Mouse (Mus musculus) neural tube, embryonic 13.5 days (tissue): ENCODE data around the gene Fam53b. TPM values are rescaled to one million over a fixed set of nuclear protein-coding genes. Genes with fewer than 3 reads are reported as not detected.

Source experiments
- ATAC-seq: fragments of 200-750 bp; cut with Nextera tagmentation; 2 replicates; pipeline ENCODE4 v1.8.0; 2017; ENCODE audit warnings: low read depth, mild to moderate bottlenecking, moderate TSS enrichment, moderate library complexity
- H3K27ac ChIP-seq: fragments of 300-500 bp; sonication (generic); replicated peaks from 2 replicates; pipeline ENCODE4 v1.5.1; 2015; ENCODE audit warnings: moderate library complexity, mild to moderate bottlenecking, inconsistent platforms
- H3K27me3 ChIP-seq: fragments of 300-500 bp; sonication (generic); 2 replicates; pipeline ENCODE4 v1.6.1; 2015; ENCODE audit warnings: mild to moderate bottlenecking, inconsistent platforms
- H3K36me3 ChIP-seq: fragments of 300-500 bp; sonication (generic); 2 replicates; pipeline ENCODE4 v1.6.1; 2015; ENCODE audit warnings: mild to moderate bottlenecking, inconsistent platforms
- H3K4me1 ChIP-seq: fragments of 300-500 bp; sonication (generic); replicated peaks from 2 replicates; pipeline ENCODE4 v1.6.1; 2015; ENCODE audit warnings: inconsistent platforms
- H3K4me2 ChIP-seq: fragments of 300-500 bp; sonication (generic); 2 replicates; pipeline ENCODE4 v1.6.1; 2015; ENCODE audit warnings: inconsistent platforms, mild to moderate bottlenecking, moderate library complexity
- H3K4me3 ChIP-seq: fragments of 300-500 bp; sonication (generic); 2 replicates; pipeline ENCODE4 v1.5.1; 2015; ENCODE audit warnings: mild to moderate bottlenecking, inconsistent platforms
- H3K9ac ChIP-seq: fragments of 300-500 bp; sonication (generic); 2 replicates; pipeline ENCODE4 v1.6.1; 2015; ENCODE audit warnings: moderate library complexity, mild to moderate bottlenecking, inconsistent platforms
- H3K9me3 ChIP-seq: fragments of 300-500 bp; sonication (generic); 2 replicates; pipeline ENCODE4 v1.6.1; 2016; ENCODE audit warnings: inconsistent platforms
- WGBS: fragments of 180-500 bp; shearing (Covaris S2); methylation state at CpG from one replicate; pipeline ENCODE4 v1.1.7; 2015; 5-methylcytosine and 5-hydroxymethylcytosine counted together
- polyA plus RNA-seq: library from polyadenylated mRNA; unstranded; fragments of >200 nt; fragmentation: Nextera tagmentation; extraction: Ambion mirVana; gene quantifications from 2 replicates; pipeline ENCODE4 v1.2.1, GENCODE M21; 2015

Fam53b gene
- polyA plus RNA-seq, 1 experiment from 2014 or later = 13.9 TPM

DNA sequence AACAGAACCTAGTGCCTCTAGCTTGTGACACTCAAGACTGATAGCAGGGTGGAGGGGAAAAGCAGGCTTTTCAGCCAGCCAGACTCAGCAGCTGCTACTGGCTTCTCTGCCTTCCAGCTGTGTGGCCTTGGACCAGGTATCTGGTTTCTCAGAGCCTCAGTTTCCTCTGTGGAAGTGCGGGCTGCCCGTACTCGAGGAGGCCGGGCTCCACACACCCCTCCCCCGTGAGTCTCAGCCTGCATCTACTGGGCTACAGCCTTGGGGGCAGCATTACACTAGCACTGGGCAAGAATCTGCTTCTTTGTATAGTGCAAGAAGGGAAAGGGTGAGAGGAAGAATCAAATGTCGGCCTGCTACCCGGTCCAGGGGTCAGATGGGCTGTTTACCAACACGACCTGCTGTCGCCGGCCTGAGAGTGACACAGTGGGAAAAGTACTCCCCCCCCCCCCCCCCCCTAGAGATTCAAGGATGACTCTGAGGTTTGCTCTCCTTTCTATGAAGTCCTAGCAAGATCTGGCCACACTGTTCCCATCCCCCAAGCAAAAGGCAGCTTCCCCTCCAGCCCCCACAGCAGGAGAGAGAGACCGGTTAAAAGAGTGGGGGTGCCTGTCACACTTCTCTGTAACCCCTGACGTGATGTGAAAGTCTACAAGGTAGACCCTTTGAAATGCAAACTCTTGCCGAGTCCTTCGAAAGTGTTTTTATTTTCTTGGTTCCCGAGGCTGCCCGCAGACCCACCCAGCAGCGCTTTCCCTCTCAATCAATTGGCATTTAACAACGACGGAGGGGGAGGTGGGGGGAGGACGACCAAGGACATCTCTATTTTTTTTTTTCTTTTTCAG lies 4.6 kb downstream of the Fam53b start:
- H3K9me3 ChIP-seq = no peaks in the 10 kb centered on the region
- peak overlapping the region; percentile 47 for H3K9ac ChIP-seq
- WGBS = 1% methylated on average over 20 of the region's 20 CpGs
- H3K4me2 ChIP-seq = peak overlapping the region; percentile 81
- ATAC-seq = peak; percentile 19
- no peaks in the 10 kb centered on the region for H3K27me3 ChIP-seq
- peaks cover 86% of the 10 kb centered on the region for H3K4me1 ChIP-seq
- H3K36me3 ChIP-seq = no peaks in the 10 kb centered on the region
- H3K4me3 ChIP-seq = no peak overlapping the region; the same call in 1 of the 2 replicates
- H3K27ac ChIP-seq = peak overlapping the region; percentile 79

DNA sequence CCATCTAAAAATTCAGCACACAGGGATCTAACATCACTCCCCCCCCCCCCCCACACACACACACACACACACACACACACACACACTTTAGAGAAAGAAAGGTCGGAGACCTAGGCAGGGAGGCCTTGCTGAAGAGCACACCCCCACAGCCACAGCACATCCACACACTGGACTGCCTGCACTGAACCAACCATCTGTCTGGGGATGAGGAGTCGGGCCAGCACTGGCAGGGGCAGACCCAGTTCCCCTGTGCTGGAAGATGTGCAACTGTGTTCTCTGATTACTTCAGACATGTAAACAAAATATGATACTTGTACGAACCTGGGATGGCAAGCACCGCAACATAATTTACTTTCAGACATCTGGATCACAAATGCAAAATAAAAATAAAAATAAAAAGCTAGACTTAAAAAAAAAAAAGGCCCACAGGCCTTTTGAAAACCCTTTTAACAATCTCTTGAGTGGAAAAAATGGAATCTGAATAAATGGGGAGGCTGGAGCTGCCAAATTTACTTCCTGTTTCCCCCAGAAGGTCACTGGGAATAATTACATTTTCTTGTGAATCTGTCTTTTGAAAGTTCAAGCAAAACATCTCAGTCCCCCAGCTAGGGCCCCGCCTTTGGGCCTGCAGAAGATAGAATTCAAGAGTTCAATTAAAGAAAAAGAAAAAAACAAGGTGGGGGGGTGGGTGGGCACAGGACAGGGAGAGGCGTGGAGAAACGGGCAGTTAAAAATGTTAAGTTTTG lies 5.5 kb downstream of the Fam53b start:
- 38% methylated on average over 7 of the region's 7 CpGs for WGBS
- no peak for ATAC-seq
- no peaks in the 10 kb centered on the region for H3K36me3 ChIP-seq
- H3K4me1 ChIP-seq = peaks cover 88% of the 10 kb centered on the region
- no peaks in the 10 kb centered on the region for H3K9me3 ChIP-seq
- no peak overlapping the region for H3K4me3 ChIP-seq
- peak overlapping the region; percentile 81; the same call in 1 of the 2 replicates for H3K4me2 ChIP-seq
- peak overlapping the region; percentile 79 for H3K27ac ChIP-seq
- H3K9ac ChIP-seq = peak overlapping the region; percentile 47
- no peaks in the 10 kb centered on the region for H3K27me3 ChIP-seq

DNA sequence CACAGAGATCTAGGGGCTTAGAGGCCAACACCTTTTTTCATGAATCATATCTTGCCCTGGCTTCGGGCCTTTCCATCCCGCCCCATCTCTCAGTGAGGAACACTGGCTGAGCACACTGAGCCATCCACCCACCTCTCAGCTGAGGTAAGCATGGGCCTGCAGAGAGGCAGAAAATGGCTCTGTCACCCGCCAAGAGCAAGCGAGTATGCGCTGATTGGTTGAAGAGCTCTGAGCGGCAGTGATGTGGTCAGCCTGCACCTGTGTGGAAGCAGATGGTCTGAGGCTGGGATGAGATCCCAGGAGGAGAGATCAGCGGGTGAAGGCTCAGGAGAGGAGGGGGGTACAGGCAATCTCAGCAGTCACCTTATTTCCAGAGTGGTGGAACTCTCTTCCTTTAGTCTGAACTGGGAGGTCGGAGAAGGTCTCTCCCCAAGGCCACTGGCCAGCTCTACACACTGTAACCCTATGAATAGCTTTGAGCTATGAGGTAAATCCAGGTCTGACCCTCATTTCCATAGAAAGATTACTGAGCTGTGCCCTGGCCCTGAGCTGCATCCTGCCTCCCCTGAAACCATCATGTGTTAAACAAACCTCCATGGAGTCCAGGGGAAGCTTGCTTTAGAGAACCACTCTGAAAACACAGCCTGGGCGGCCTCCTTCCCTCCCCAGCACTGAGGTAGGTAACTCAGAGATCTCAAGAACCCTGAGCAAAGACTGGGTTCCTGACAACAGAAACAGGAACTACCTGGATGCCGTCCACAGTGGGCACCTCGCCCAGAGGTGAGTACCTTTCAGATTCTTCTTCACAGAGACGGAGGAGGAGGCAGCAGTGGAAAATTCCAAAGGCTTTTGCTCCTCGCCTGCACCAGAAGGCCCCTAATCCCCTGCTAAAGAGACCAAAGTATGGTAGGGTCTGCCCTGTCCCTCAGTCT lies 6.5 kb downstream of the Fam53b start:
- H3K9me3 ChIP-seq = no peaks in the 10 kb centered on the region
- 0 out of 2 replicates have a peak overlapping the region, but pooled peaks have one; percentile 6 for H3K9ac ChIP-seq
- H3K4me3 ChIP-seq = no peak overlapping the region
- H3K27me3 ChIP-seq = no peaks in the 10 kb centered on the region
- no peak for ATAC-seq
- peaks cover 93% of the 10 kb centered on the region for H3K4me1 ChIP-seq
- H3K27ac ChIP-seq = peak overlapping the region; percentile 79
- H3K36me3 ChIP-seq = no peaks in the 10 kb centered on the region
- H3K4me2 ChIP-seq = no peak overlapping the region
- WGBS = 66% methylated on average over 13 of the region's 13 CpGs

DNA sequence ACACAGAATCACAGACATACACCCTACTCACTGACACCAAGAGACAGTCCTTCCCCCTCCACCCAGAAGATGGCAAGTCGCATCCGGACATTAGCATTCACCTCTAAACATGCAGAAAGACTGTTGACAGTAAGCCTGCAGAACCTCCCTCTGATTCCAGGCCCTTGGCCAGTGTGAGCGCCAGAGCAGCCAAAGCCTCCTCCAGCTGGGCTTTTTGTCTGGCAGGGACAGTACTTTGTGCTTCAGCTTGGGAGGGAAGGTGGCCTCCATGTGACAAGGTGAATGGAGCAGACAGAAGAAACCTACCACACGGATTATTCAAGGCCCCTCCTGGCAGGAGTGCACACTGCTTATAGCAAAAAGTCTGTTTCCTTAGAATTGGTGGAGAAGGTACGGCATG lies 7.4 kb downstream of the Fam53b start:
- no peak overlapping the region for H3K4me2 ChIP-seq
- 68% methylated on average over 5 of the region's 5 CpGs for WGBS
- no peak for ATAC-seq
- no peak overlapping the region for H3K9ac ChIP-seq
- H3K27me3 ChIP-seq = no peaks in the 10 kb centered on the region
- H3K36me3 ChIP-seq = no peaks in the 10 kb centered on the region
- peak overlapping the region; percentile 20 for H3K27ac ChIP-seq
- peaks cover 84% of the 10 kb centered on the region for H3K4me1 ChIP-seq
- no peaks in the 10 kb centered on the region for H3K9me3 ChIP-seq
- H3K4me3 ChIP-seq = no peak overlapping the region

DNA sequence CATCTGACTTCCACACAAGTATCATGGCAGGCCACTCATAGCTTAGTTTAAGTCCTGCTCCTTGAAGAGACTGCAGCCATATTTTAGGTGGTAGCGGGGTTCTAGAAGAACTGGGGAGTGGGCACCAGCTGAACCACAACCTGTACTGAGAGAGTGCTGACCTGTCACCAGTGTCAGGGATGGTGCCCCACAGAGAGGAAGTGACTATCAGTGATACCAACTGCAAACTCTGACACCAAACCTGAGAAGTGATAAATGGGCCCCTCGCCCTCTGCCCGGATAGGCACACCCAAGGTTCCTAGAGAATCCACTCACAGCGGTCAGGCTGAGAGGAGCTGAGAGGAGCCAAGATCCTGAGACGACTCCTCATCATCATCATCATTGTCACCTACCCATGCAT lies 8.7 kb downstream of the Fam53b start:
- H3K9me3 ChIP-seq = no peaks in the 10 kb centered on the region
- no peak overlapping the region for H3K9ac ChIP-seq
- WGBS = 90% methylated on average over 5 of the region's 5 CpGs
- no peak overlapping the region for H3K27ac ChIP-seq
- no peak for ATAC-seq
- H3K36me3 ChIP-seq = no peaks in the 10 kb centered on the region
- H3K4me1 ChIP-seq = peaks cover 74% of the 10 kb centered on the region
- no peak overlapping the region for H3K4me2 ChIP-seq
- H3K27me3 ChIP-seq = no peaks in the 10 kb centered on the region
- H3K4me3 ChIP-seq = no peak overlapping the region

DNA sequence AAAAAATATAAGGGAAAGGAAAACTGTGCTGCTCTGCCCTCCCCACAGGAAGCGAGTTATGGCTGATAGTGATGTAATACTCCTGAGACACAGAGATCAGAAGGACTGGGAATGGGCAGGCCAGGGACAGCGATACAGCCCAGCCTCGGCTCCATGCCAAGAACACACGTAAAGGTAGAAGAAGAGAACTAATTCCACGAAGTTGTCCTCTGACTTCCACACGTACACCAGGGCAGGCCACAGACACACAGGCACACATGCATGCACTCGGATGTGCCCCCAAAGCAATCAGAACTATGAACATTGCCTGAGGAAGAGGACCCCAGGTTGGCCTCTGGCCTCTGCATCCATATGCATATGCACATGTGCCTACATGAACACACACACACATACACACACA lies 9.2 kb downstream of the Fam53b start:
- WGBS = 83% methylated on average over 7 of the region's 7 CpGs
- no peak for ATAC-seq

GRCm38 (mm10) chr7:132803962-132804361 lies 9.7 kb downstream of the Fam53b start:
- Histone ChIP-seq H3K9ac (no peak overlapping the region), H3K4me2 (no peak overlapping the region), H3K27me3 (no peaks in the 10 kb centered on the region), H3K9me3 (no peaks in the 10 kb centered on the region), H3K4me1 (peaks cover 73% of the 10 kb centered on the region), H3K4me3 (no peak overlapping the region), H3K36me3 (no peaks in the 10 kb centered on the region), H3K27ac (no peak overlapping the region)
- no peak for ATAC-seq
- WGBS = 77% methylated on average over 3 of the region's 3 CpGs

More for the DNA sequence above, 9.2 kb downstream of the Fam53b start:
- Histone ChIP-seq H3K36me3 (no peaks in the 10 kb centered on the region), H3K9me3 (no peaks in the 10 kb centered on the region), H3K27me3 (no peaks in the 10 kb centered on the region), H3K4me3 (no peak overlapping the region), H3K9ac (no peak overlapping the region), H3K4me2 (no peak overlapping the region), H3K27ac (no peak overlapping the region), H3K4me1 (peaks cover 74% of the 10 kb centered on the region)

DNA sequence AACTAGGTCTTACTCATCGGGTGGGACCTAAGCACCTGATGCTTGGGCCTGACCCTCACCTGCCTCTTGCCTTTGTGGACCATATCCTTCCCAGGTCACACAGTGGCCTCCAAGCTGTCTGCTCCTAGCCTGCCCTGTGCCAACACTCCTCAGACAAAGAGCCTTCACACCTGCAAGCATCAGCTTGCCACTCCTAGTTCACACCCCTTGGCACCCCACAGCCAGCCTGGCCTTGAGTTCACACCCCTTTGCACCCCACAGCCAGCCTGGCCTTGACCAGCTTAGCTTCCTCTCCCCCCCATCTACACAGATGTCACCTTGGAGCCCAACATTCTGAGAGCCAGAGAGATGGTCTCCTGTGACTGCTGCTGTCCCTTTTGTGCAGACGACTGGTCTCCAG lies 10.3 kb downstream of the Fam53b start:
- Histone ChIP-seq H3K4me3 (no peak overlapping the region), H3K9ac (no peak overlapping the region), H3K4me1 (peaks cover 66% of the 10 kb centered on the region), H3K27ac (no peak overlapping the region), H3K36me3 (no peaks in the 10 kb centered on the region), H3K27me3 (no peaks in the 10 kb centered on the region), H3K4me2 (no peak overlapping the region), H3K9me3 (no peaks in the 10 kb centered on the region)
- WGBS = 93% methylated on average over 2 of the region's 2 CpGs
- no peak for ATAC-seq

DNA sequence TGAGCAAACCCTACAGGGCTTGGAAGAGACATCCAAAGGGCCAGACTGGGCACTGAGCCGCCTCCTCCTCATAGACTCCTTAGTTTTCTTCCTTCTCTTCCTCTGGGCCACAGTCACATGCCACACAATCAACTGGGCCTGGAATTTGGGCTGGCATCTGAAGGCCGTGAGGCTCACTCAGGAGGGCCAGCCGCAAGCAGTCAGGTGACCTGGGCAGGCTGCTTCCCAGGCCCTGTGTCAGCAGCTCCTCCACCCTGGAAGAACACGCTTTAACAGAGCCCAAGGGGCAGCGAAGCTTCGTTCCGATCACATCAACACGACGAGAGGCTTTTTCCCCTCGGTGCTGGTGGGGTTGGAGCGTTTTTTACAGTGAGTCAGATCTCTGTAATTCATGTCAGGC lies 11.0 kb downstream of the Fam53b start:
- Histone ChIP-seq H3K4me3 (no peak overlapping the region), H3K9me3 (no peaks in the 10 kb centered on the region), H3K36me3 (no peaks in the 10 kb centered on the region), H3K4me1 (peaks cover 60% of the 10 kb centered on the region), H3K27me3 (no peaks in the 10 kb centered on the region), H3K27ac (no peak overlapping the region), H3K4me2 (no peak overlapping the region), H3K9ac (no peak overlapping the region)
- 87% methylated on average over 11 of the region's 11 CpGs for WGBS
- no peak for ATAC-seq

DNA sequence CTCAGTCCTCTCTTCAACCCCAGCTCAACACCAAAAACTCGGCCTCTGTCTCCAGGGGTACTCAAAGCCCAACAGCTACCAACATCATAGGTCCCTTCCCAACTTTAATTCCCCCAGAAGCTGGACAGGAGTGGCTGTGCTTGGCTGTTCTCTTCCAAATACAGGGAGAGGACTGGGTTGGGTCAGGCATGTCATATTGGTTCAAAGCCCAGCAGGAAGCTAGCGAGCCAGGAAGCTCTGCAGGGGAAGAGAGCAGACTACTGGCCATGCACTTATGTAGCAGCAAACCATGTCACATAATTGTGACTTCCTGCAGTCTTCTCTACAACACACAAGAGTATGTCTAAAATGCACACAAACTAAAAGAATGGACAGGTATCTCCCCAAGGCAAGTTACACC lies 11.6 kb downstream of the Fam53b start:
- no peaks in the 10 kb centered on the region for H3K36me3 ChIP-seq
- no peak overlapping the region for H3K4me2 ChIP-seq
- WGBS = 78% methylated on average over 2 of the region's 2 CpGs
- H3K4me1 ChIP-seq = peaks cover 54% of the 10 kb centered on the region
- no peak overlapping the region for H3K9ac ChIP-seq
- H3K27ac ChIP-seq = no peak overlapping the region
- no peaks in the 10 kb centered on the region for H3K27me3 ChIP-seq
- no peak for ATAC-seq
- no peaks in the 10 kb centered on the region for H3K9me3 ChIP-seq
- H3K4me3 ChIP-seq = no peak overlapping the region

DNA sequence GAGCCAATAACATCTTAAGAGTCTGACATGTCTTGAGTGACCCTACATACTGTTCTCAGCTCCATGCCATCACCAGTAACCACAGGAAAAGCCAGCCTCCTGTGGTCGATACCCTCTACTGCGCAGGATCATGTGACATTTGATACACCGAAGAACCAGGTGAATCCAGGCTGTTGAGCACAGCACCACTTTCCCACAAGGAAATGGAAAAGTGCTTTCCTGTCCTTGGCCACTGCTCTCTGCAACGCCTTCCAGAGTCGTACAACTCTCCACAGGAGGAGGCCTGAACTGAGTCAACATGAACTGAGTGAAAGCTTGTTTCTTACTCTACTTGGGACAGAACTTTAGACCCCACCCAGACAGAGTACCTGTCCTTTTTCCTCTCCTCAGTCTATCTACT lies 12.2 kb downstream of the Fam53b start:
- WGBS = 91% methylated on average over 5 of the region's 5 CpGs
- H3K9ac ChIP-seq = no peak overlapping the region
- no peaks in the 10 kb centered on the region for H3K36me3 ChIP-seq
- H3K27me3 ChIP-seq = no peaks in the 10 kb centered on the region
- H3K4me1 ChIP-seq = peaks cover 48% of the 10 kb centered on the region
- no peaks in the 10 kb centered on the region for H3K9me3 ChIP-seq
- no peak overlapping the region for H3K27ac ChIP-seq
- no peak for ATAC-seq
- no peak overlapping the region for H3K4me2 ChIP-seq
- H3K4me3 ChIP-seq = no peak overlapping the region

GRCm38 (mm10) chr7:132800868-132801267 lies 12.8 kb downstream of the Fam53b start:
- Histone ChIP-seq H3K27ac (no peak overlapping the region), H3K4me3 (no peak overlapping the region), H3K9ac (no peak overlapping the region), H3K4me2 (no peak overlapping the region), H3K27me3 (no peaks in the 10 kb centered on the region), H3K4me1 (peaks cover 42% of the 10 kb centered on the region), H3K9me3 (no peaks in the 10 kb centered on the region), H3K36me3 (no peaks in the 10 kb centered on the region)
- ATAC-seq = no peak
- WGBS = 92% methylated on average over 10 of the region's 10 CpGs
